Mouse (Mus musculus) urinary bladder, postnatal 4 days (tissue): Measurements from ENCODE around the gene Lmo2.

Experiments used
- DNase-seq, 2 experiments: peaks; one replicate each; pipeline ENCODE4 v3.0.0; 2021 to 2022; ENCODE audit warnings: low spot score in 2 of 2

Gene Lmo2

DNA sequence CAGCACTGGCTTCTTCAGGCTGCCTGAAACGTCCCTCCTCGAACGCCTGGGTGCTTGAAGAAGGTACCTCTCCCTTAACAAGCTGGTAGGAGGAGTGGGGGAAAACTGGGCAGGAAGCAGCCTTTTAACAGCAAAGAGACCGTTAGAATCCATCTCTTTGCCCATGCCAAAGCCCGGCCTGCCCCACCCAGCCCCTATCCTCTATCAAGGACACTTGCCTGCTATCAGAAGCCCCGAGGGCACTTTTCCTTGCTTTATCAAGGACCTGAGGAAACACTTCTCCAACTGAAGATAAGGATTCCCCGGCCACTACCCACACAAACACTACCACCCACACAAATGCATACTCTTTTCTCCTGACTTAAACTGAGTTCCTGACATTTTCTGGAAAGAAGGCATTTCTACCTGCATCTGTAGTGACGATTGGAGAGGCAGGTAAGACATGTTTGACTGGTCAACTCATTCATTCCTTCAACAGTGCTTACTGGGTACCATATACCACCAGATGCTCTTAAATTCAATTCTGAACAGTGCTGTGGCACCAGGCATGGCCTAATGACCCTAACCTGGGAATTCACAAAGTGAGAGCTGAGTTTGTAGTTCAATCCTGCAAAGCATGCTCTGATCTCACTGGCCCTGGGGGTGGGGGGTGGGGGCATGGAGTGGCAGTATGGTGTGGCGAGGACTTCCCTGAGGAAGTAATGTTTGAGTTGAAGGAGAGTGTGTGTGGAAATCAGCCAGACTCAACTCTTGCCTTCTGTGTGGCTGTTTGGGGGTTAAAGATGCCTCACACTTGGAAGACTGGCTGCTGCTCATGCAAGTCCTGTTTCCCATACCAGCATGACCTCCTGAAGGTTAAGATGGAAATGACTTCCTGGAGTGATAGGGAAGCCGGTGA lies at the start of gene Lmo2:
Lmo2 (plus strand) TSS at position 338 of the 898 bp plus-strand sequence.
- no peak for DNase-seq

- no peak for DNase-seq
These were observed 47.2 kb upstream of the Lmo2 start for GRCm38 (mm10) chr2:103910601-103911000.

- no peak for DNase-seq
These were observed 45.1 kb upstream of the Lmo2 start for GRCm38 (mm10) chr2:103912481-103913251.

- no peak for DNase-seq
These were observed 44.5 kb upstream of the Lmo2 start for GRCm38 (mm10) chr2:103913252-103913650.

GRCm38 (mm10) chr2:103916069-103916468 lies 41.7 kb upstream of the Lmo2 start:
- no peak for DNase-seq

DNA sequence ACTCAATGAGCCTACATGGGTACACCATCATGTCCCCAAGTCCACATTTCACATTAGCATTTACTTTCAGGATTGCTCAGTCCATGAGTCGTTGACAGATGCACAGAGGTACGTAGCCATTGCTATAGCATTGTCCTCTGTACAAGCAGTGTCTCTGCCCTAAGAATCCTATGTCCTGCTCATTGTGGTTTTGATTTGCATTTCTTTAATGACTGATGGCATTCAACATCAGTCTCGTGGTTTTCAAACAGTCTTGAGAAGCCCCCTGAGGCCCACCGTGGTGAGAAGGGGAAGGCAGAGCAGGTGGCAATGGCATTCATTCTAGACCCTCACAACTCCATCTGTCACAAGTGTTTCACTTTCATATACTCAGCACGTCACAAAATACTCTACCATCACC lies 40.4 kb upstream of the Lmo2 start:
- no peak for DNase-seq

DNA sequence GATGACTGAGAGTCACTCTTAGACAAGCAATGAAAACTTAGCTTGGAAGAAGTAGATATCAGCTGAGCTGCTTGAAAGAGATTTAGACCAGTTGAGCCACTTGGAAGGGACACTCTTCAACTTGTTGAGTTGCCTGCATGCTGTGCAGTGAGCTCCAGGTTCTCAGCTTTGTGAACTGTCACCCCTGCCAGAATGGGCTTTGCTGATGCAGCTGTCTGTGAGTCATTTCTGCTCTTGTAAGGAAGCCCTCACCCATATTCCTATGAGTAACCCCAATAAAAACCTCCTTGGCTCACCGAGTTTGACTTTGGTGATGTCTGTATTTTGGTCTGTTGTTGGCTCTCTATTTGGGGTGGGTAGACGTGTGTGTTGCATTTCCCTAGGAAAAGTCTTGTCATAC lies 39.4 kb upstream of the Lmo2 start:
- DNase-seq: no peak

- DNase-seq: no peak
These were observed 38.3 kb upstream of the Lmo2 start for GRCm38 (mm10) chr2:103919488-103919887.

GRCm38 (mm10) chr2:103926586-103927113 lies 31.1 kb upstream of the Lmo2 start:
- DNase-seq: no peak

DNA sequence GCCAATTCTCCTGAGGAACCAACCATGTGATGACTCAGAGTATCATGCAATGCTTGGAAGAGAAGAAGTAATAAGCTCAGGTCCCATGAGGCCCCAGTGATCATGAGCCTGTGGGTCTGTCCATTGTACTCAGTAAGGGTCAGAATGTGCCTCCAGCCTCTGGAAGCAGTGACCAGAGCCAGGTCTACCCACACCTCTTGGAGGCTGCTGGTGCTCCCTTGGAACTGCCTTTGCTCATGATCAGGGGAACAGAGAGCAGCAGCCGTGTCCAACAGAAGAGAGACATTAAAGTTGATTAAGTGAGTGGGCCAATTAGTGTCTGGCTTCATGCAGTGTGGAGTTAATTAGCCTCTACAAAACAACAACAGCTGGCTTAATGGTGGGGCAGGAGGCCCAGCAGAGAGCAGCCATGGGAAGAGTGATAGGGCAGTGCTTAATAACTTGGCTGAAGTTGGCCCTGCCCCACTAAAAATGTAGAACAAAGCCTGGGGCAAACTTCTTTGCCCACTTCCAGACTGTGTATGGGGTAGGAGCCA lies 30.1 kb upstream of the Lmo2 start:
- no peak for DNase-seq

- DNase-seq: no peak
These were observed 27.3 kb upstream of the Lmo2 start for GRCm38 (mm10) chr2:103930306-103931019.

DNA sequence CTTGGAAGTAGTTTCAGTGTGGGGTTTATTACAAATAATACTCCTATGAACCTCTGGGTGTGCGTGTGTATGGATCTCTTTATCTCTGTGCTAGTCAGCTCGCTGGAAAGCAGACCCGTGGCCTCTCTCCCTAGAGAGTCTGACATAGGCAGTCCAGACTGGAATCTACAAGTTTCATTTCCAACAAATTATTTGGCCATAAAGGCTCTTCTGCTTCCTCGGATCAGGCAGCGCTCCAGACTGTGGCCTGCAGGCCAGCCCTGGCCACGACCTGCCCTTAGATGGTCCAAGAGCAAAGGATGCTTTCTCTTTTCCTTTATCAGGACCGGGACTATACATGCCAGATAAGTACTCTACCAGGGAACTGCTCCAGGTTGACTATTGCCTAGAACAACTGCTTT lies 26.3 kb upstream of the Lmo2 start:
- DNase-seq: peak in 1 of 2 experiments; percentile 43

DNA sequence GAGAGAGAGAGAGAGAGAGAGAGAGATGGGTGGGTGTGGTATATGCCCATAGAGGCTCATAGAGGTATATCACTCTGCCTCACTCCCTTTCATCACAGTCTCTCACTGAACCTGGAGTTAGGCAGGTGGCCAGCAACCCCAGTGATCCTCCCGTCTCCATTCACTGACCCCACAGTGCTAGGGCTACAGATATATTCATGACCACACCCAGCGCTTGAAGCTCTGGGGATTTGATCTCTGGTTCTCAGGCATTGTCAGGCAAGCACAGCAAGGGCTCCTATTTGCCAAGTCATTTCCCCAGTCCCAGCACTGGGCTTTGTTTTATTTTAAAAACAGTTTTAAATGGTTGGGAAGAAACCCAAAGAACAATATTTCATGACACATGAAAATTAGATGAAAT lies 25.8 kb upstream of the Lmo2 start:
- no peak for DNase-seq

DNA sequence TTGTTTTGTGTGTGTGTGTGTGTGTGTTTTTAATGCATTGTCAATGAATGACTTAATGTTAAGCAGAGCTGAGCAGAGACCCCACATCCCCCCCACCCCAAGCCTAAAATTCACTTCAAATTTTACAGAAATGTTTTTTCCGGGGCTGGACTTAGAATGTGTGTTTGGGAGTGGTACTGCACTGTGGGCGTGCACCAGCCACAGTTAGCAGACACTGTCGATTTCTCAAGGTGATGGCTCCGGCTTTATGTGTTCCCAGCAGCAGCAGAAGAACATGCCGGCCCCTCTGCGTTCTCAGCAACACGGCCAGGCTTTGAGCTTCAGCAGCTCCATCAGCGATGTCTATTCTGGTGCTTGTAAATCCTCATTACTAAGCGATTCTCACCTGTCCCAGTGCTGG lies 25.3 kb upstream of the Lmo2 start:
- DNase-seq: no peak

- no peak for DNase-seq
These were observed 23.5 kb upstream of the Lmo2 start for GRCm38 (mm10) chr2:103934270-103934669.

DNA sequence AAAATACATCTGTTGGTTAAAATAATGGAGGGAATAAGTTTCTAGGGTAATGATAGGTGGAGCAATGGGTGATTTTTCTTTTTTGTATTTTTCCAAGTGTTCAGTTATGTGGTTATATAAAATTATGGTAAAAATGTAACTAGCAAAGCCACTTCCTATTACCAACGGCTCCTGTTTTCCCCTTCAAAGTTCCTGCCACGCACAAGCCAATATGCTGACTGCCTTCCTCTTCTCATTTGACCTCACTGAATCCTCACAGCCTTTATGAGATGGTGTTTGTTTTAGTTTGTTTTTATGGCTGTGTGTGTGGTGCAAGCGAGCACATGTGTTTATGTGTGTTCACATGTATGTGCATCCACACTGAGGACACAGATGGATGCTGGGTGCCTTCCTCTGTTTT lies 23.1 kb upstream of the Lmo2 start:
- DNase-seq: no peak

GRCm38 (mm10) chr2:103935691-103936435 lies 21.9 kb upstream of the Lmo2 start:
- DNase-seq: no peak

DNA sequence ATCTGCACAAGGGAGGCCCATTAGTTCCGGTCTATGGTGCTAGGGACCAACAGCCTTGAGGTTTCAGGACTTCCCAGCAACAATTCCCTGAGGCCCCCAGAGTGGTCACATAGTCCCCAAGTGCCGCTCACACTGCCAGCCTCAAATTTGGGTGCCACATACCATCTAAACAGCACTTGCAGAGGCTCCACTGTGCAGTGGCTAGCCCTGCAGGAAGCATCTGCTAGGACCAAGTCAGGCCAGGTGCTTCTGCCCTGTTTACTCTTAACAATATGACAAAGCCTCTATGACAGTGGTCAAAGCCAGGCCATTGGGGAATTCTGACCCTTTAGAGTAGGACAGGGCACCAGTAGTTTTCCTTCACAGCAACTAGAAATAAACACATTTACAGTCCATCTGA lies 21.1 kb upstream of the Lmo2 start:
- DNase-seq: no peak

- no peak for DNase-seq
These were observed 20.1 kb upstream of the Lmo2 start for GRCm38 (mm10) chr2:103937670-103938069.

GRCm38 (mm10) chr2:103938573-103938972 lies 19.2 kb upstream of the Lmo2 start:
- DNase-seq: no peak

DNA sequence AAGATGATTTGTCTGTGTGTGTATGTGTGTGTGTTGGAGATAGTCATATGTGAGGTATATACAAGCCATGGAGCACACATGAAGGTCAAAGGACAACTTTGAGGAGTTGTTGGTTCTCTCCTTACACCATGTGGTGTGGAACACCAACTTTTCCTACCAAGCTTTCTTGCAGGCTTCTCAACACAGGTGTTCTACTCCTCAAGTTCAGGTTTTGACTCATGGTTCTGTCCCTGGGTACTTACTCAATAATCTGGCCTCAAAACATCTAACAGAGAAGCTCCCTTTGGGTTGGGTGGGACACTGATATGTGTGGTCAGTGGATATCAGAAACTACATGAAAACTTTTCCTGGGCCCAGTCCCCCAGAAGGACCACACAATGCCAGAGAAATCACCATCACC lies 18.8 kb upstream of the Lmo2 start:
- no peak for DNase-seq
